Mouse (Mus musculus) heart, embryonic 16.5 days (tissue): ENCODE results near the gene Tex48. TPM values are rescaled to one million over a fixed set of nuclear protein-coding genes. Genes with fewer than 3 reads are reported as not detected.

ENCODE experiments used
- ATAC-seq: fragments of 200-750 bp; cut with Nextera tagmentation; replicated peaks from 2 replicates; pipeline ENCODE4 v1.8.0; 2017; ENCODE audit warnings: moderate number of reproducible peaks; ENCODE audit not compliant: insufficient read depth, low FRiP score; ENCODE audit errors: extremely low read depth
- H3K27ac ChIP-seq: fragments of 300-500 bp; sonication (generic); 2 replicates; pipeline ENCODE4 v1.5.1; 2014; ENCODE audit warnings: mild to moderate bottlenecking, low read length, control low read depth, moderate library complexity
- H3K27me3 ChIP-seq: fragments of 300-500 bp; sonication (generic); 2 replicates; pipeline ENCODE4 v1.6.1; 2014; ENCODE audit warnings: low read length, mixed read lengths; ENCODE audit not compliant: control insufficient read depth, insufficient read depth
- H3K36me3 ChIP-seq: fragments of 300-500 bp; sonication (generic); 2 replicates; pipeline ENCODE4 v1.6.1; 2014; ENCODE audit not compliant: control insufficient read depth, insufficient read depth
- H3K4me1 ChIP-seq: fragments of 300-500 bp; sonication (generic); 2 replicates; pipeline ENCODE4 v1.6.1; 2014; ENCODE audit warnings: low read length, mixed read lengths; ENCODE audit not compliant: control insufficient read depth, insufficient read depth
- H3K4me2 ChIP-seq: fragments of 300-500 bp; sonication (generic); 2 replicates; pipeline ENCODE4 v1.6.1; 2014; ENCODE audit warnings: low read depth, mild to moderate bottlenecking, control low read depth, low read length
- H3K4me3 ChIP-seq: fragments of 300-500 bp; sonication (generic); 2 replicates; pipeline ENCODE4 v1.5.1; 2014; ENCODE audit warnings: mild to moderate bottlenecking, control low read depth, low read length
- H3K9ac ChIP-seq: fragments of 300-500 bp; sonication (generic); 2 replicates; pipeline ENCODE4 v1.6.1; 2014; ENCODE audit warnings: low read length, control low read depth
- H3K9me3 ChIP-seq: fragments of 300-500 bp; sonication (generic); replicated peaks from 2 replicates; pipeline ENCODE4 v1.6.1; 2016; ENCODE audit warnings: low read length; ENCODE audit not compliant: control insufficient read depth
- WGBS: fragments of 180-500 bp; shearing (Covaris S2); extraction: QIAGEN DNeasy Blood & Tissue Kit; methylation state at CpG from one replicate; pipeline ENCODE4 v1.1.7; 2014; 5-methylcytosine and 5-hydroxymethylcytosine counted together
- polyA plus RNA-seq: library from polyadenylated mRNA; unstranded; fragments of >200 nt; fragmentation: Nextera tagmentation; extraction: Ambion mirVana; gene quantifications from 2 replicates; pipeline ENCODE4 v1.2.1, GENCODE M21; 2015

The Tex48 gene
- polyA plus RNA-seq, 1 experiment from 2014 or later = not detected

DNA sequence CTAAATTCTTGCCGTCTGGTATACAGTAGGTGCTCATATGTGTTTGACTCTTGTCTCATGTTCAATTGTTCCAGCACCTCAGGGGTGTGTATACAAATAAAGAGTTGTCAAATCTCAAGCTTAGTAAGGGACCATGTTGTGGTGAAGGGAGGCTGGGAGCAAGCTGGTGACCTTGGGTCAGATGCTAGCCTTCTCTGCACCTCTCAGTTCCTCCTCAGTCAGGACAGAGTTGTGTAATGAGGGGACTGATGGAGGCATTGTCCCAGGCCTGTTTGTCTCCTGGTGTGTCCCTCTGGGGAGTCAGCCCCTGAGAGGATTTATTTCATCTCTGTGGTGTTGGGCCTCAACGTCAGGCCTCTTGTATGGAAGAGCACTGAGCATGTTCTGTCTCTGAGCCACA, 36.0 kb downstream of the Tex48 start:
- H3K27ac ChIP-seq = no peak overlapping the region
- no peak overlapping the region for H3K4me2 ChIP-seq
- no peaks in the 10 kb centered on the region for H3K27me3 ChIP-seq
- no peaks in the 10 kb centered on the region for H3K4me1 ChIP-seq
- no peaks in the 10 kb centered on the region for H3K9me3 ChIP-seq
- no peaks in the 10 kb centered on the region for H3K36me3 ChIP-seq
- 83% methylated on average over 2 of the region's 2 CpGs for WGBS
- H3K4me3 ChIP-seq = no peak overlapping the region
- H3K9ac ChIP-seq = no peak overlapping the region
- no peak for ATAC-seq

DNA sequence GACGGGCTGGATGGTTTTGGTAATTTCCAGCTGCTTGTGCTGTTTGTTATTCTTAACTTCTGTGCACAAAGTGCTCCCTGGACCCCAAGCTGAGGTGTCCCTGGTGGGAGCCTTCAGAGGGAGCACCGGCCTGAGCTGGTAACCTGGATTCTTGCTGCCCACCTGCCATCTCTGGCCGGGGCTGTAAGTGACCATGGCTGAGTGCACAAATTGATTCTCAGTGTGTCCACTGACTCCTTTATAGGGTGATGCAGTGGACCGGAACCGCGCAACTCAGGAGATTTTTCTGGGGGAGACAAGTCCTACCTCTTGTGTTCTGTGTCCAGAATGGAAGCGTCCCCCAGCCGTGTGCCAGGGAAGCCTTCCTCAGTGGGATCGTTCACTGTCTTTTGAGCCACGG, 37.0 kb downstream of the Tex48 start:
- no peak overlapping the region for H3K9ac ChIP-seq
- no peak overlapping the region for H3K4me3 ChIP-seq
- no peak overlapping the region for H3K27ac ChIP-seq
- no peaks in the 10 kb centered on the region for H3K27me3 ChIP-seq
- WGBS = 90% methylated on average over 10 of the region's 10 CpGs
- no peaks in the 10 kb centered on the region for H3K9me3 ChIP-seq
- H3K4me1 ChIP-seq = no peaks in the 10 kb centered on the region
- ATAC-seq = no peak
- no peak overlapping the region for H3K4me2 ChIP-seq
- H3K36me3 ChIP-seq = no peaks in the 10 kb centered on the region

DNA sequence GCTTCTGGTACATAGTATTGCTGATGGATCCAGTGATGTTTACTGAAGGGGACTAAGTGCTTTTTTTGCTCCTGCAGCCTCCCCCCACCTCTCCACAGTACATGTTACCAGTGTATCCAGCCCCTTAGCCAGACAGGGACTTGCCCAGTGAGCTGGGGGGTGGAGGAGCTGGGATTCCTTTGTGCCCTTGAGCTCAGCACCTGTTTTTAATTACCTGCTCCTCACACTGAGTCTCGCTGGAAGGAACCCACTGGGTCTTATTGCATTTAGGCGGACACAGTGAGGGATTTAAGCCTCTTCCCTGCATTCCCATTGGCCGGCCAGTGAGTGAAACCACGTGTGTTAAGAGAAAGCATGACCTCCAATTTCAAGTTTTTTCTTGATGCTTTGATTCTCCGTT, 39.6 kb downstream of the Tex48 start:
- Histone ChIP-seq H3K9me3 (0 out of 2 replicates have a peak, but pooled peaks cover under 1% of the 10 kb centered on the region), H3K4me2 (no peak overlapping the region), H3K4me3 (no peak overlapping the region), H3K9ac (no peak overlapping the region), H3K36me3 (no peaks in the 10 kb centered on the region; the same call in 1 of the 2 replicates), H3K4me1 (no peaks in the 10 kb centered on the region), H3K27ac (no peak overlapping the region), H3K27me3 (no peaks in the 10 kb centered on the region)
- WGBS = 81% methylated on average over 5 of the region's 5 CpGs
- ATAC-seq = no peak

DNA sequence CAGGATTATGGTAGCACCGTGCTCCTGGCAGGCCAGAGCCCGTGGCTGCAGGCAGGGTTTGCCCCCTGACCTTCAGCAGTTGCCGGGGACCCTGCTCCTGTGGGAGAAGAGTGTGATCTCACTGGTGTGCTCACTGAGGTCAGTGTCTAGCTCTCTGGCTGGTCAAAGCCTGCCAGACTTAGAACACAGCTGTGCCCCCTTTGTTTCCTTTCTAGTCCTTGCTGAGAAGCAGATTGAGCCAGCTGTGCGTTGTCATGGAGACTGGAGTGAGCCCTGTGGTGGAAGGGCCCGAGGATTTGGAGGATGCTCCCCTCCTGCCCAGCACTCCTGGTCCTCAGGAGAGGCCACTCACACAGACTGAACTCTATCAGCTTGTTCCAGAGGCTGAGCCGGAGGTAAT, 42.1 kb downstream of the Tex48 start:
- Histone ChIP-seq H3K4me2 (no peak overlapping the region), H3K4me1 (no peaks in the 10 kb centered on the region), H3K4me3 (no peak overlapping the region), H3K9me3 (0 out of 2 replicates have a peak, but pooled peaks cover 4% of the 10 kb centered on the region), H3K27me3 (no peaks in the 10 kb centered on the region), H3K9ac (no peak overlapping the region), H3K27ac (no peak overlapping the region), H3K36me3 (no peaks in the 10 kb centered on the region; the same call in 1 of the 2 replicates)
- 55% methylated on average over 6 of the region's 6 CpGs for WGBS
- ATAC-seq = no peak

DNA sequence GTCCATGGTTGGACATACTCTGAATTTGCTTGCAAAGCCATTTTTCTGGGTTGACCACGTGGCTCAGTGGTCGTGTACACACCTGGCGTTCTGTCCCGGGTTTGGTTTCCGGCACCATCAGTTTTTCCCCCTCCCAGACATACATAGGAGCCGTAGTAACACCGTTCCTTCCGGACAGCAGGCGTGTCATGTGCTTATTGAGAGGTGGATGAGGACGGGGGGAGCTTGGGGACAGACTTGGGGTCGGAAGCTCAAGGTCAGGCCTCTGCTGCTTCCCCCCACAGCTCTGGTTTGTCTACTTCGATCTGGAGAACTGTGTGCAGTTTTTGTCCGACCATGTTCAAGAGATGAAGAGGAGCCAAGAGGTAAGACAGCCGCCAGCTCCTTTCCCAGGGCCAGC, 42.6 kb downstream of the Tex48 start:
- 83% methylated on average over 14 of the region's 14 CpGs for WGBS
- H3K36me3 ChIP-seq = no peaks in the 10 kb centered on the region; the same call in 1 of the 2 replicates
- no peak overlapping the region for H3K4me2 ChIP-seq

DNA sequence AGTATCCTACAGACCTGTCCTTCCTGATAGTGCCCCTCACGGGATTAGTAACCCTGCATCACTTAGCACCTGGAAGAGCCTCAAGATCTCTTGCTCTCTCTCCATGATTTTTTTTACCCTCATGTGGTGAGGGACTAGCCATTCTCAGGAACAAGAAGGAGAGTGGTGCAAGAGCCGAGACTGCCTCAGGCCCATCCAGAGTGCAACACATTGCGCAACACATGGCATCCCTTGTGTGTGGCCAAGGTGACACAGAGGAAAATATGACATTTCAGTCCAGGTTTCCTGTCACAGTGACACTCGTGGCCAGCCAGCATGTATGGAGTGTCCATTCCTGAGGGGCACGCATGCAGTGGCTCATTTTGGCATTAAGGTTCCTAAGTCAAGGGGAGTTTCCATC, 49.6 kb downstream of the Tex48 start:
- H3K4me2 ChIP-seq = no peak overlapping the region
- no peaks in the 10 kb centered on the region for H3K27me3 ChIP-seq
- 90% methylated on average over 5 of the region's 5 CpGs for WGBS
- no peaks in the 10 kb centered on the region; the same call in 1 of the 2 replicates for H3K4me1 ChIP-seq
- H3K9ac ChIP-seq = no peak overlapping the region
- no peak overlapping the region for H3K4me3 ChIP-seq
- peaks cover 4% of the 10 kb centered on the region; the same call in 1 of the 2 replicates for H3K36me3 ChIP-seq
- H3K9me3 ChIP-seq = peaks cover 4% of the 10 kb centered on the region; the same call in 1 of the 2 replicates
- ATAC-seq = no peak
- H3K27ac ChIP-seq = no peak overlapping the region

More for the DNA sequence above, 42.6 kb downstream of the Tex48 start:
- 0 out of 2 replicates have a peak, but pooled peaks cover 4% of the 10 kb centered on the region for H3K9me3 ChIP-seq
- H3K4me1 ChIP-seq = no peaks in the 10 kb centered on the region
- no peaks in the 10 kb centered on the region for H3K27me3 ChIP-seq
- H3K9ac ChIP-seq = no peak overlapping the region
- H3K27ac ChIP-seq = no peak overlapping the region
- H3K4me3 ChIP-seq = no peak overlapping the region
- ATAC-seq = no peak

DNA sequence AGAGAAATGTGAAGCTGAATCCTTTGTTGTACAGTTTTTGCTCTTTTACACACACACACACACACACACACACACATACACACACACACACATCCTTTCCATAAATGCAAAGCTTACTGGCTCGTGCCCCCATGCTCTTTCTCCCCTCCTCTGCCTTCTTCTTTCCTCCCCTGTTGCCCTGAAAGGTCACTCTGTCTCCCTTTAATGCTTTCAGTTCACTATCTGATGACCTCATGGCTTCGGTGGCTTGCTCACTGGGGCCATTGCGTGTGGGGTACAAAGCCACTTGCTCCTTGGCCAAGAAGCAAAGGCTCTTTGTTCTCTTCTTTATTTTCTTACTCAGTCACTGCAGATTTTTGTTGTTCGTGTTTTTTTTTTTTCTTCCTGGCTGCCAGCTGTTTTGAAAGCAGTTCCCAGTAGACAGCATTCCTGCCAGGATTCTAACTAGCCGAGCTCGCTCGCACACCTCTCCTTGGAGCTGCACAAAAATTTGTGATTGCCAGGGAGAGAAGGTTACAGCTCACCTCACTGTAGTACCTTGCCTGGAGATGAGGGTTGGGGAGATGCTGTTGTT, 51.9 kb downstream of the Tex48 start:
- no peak overlapping the region for H3K9ac ChIP-seq
- H3K4me2 ChIP-seq = no peak overlapping the region
- no peak overlapping the region for H3K4me3 ChIP-seq
- H3K27me3 ChIP-seq = no peaks in the 10 kb centered on the region
- H3K27ac ChIP-seq = no peak overlapping the region
- 48% methylated on average over 7 of the region's 7 CpGs for WGBS
- no peaks in the 10 kb centered on the region; the same call in 1 of the 2 replicates for H3K4me1 ChIP-seq
- ATAC-seq = no peak
- H3K9me3 ChIP-seq = no peaks in the 10 kb centered on the region; the same call in 1 of the 2 replicates
- H3K36me3 ChIP-seq = peaks cover 7% of the 10 kb centered on the region; the same call in 1 of the 2 replicates

DNA sequence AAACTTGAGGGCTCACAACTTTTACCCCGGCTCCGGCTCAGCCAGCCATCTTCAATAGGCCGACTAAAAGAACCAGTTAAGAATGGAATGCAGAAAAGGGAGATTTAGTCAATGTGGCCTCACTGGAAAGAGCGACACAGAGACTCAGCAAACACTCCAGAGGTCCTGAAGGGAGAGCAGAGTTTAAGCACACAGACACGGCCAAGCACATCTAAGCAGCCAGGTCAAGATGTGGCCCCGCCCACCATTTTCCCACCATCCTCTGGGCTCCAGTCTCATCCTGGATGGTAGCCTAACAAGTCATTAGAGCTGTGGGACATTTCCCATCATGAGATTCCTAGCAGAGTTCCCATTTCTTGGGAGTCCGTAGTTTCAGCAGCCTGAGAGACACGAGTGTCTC, 52.9 kb downstream of the Tex48 start:
- ATAC-seq = no peak
- Histone ChIP-seq H3K36me3 (peaks cover 7% of the 10 kb centered on the region; the same call in 1 of the 2 replicates), H3K4me2 (no peak overlapping the region), H3K4me3 (no peak overlapping the region), H3K4me1 (no peaks in the 10 kb centered on the region; the same call in 1 of the 2 replicates), H3K9me3 (no peaks in the 10 kb centered on the region; the same call in 1 of the 2 replicates), H3K9ac (no peak overlapping the region), H3K27me3 (no peaks in the 10 kb centered on the region), H3K27ac (no peak overlapping the region)
- 78% methylated on average over 8 of the region's 8 CpGs for WGBS

DNA sequence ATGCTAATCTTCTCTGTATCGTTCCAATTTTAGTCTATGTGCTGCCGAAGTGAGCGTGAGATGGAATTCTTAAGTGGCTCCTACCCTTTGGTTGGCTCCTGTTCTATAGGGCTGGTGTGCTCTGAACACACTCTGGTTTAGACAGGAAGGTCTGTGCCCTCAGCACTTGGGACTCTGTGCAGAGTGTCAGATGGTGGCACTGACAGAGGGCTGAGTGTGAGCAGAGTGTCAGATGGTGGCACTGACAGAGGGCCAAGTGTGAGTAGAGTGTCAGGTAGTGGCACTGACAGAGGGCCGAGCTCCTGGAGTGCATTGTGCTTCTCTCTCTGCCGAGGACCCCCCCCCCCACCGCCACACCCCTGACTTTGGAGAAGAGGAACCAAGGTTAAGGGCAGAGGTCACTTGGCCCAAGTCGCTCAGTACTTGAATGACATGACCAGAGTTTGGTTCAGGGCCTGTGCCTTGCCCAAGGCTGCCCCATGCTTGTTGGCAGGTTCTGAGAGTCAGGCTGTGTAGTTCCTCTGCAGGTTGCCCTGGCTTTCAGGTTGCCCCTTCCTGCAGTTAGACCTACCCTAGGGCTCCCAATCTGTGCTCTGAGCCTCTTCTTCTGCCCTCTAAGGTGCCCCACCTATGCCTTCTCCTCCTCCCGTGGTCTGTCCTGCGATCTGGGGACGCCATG, 54.4 kb downstream of the Tex48 start:
- H3K36me3 ChIP-seq = 0 out of 2 replicates have a peak, but pooled peaks cover 3% of the 10 kb centered on the region
- no peak overlapping the region for H3K27ac ChIP-seq
- H3K4me2 ChIP-seq = no peak overlapping the region
- H3K4me3 ChIP-seq = no peak overlapping the region
- H3K4me1 ChIP-seq = no peaks in the 10 kb centered on the region; the same call in 1 of the 2 replicates
- no peaks in the 10 kb centered on the region for H3K9me3 ChIP-seq
- ATAC-seq = peak; percentile 65; the same call in 1 of the 2 replicates
- no peaks in the 10 kb centered on the region for H3K27me3 ChIP-seq
- H3K9ac ChIP-seq = no peak overlapping the region
- 59% methylated on average over 10 of the region's 10 CpGs for WGBS
